Mouse (Mus musculus) midbrain, embryonic 16.5 days (tissue): ENCODE measurements at regions not wholly inside any gene's neighbourhood (a gene's known extent, or its start where the extent isn't known, plus 50 kb on each side); places are given as distances from the start of the nearest gene placed in this dataset.
"Not testable (repeated sequence)": the region's sequence is repeated elsewhere in the genome, so short reads cannot be mapped to it uniquely, and the experiment has no call there.

ENCODE experiments used
- ATAC-seq: fragments of 200-750 bp; cut with Nextera tagmentation; 2 replicates; pipeline ENCODE4 v1.8.0; 2017; ENCODE audit warnings: moderate TSS enrichment
- H3K27ac ChIP-seq: fragments of 300-500 bp; sonication (generic); 2 replicates; pipeline ENCODE4 v1.5.1; 2014; ENCODE audit warnings: mild to moderate bottlenecking, low read length, mixed read lengths
- H3K27me3 ChIP-seq: fragments of 300-500 bp; sonication (generic); 2 replicates; pipeline ENCODE4 v1.6.1; 2014; ENCODE audit warnings: low read depth, low read length, mixed read lengths; ENCODE audit not compliant: control insufficient read depth, insufficient read depth
- H3K36me3 ChIP-seq: fragments of 300-500 bp; sonication (generic); 2 replicates; pipeline ENCODE4 v1.6.1; 2014; ENCODE audit warnings: mild to moderate bottlenecking, low read length, moderate library complexity, mixed read lengths; ENCODE audit not compliant: control insufficient read depth, insufficient read depth
- H3K4me1 ChIP-seq: fragments of 300-500 bp; sonication (generic); 2 replicates; pipeline ENCODE4 v1.6.1; 2014; ENCODE audit warnings: mild to moderate bottlenecking, low read length, mixed read lengths; ENCODE audit not compliant: control insufficient read depth, insufficient read depth
- H3K4me2 ChIP-seq: fragments of 300-500 bp; sonication (generic); 2 replicates; pipeline ENCODE4 v1.6.1; 2014; ENCODE audit warnings: mild to moderate bottlenecking, low read length, mixed read lengths
- H3K4me3 ChIP-seq: fragments of 300-500 bp; sonication (generic); 2 replicates; pipeline ENCODE4 v1.5.1; 2014; ENCODE audit warnings: low read depth, mild to moderate bottlenecking, low read length, moderate library complexity, mixed read lengths
- H3K9ac ChIP-seq: fragments of 300-500 bp; sonication (generic); 2 replicates; pipeline ENCODE4 v1.6.1; 2014; ENCODE audit warnings: low read depth, low read length, mixed read lengths
- H3K9me3 ChIP-seq: fragments of 300-500 bp; sonication (generic); replicated peaks from 2 replicates; pipeline ENCODE4 v1.6.1; 2014; ENCODE audit warnings: mild to moderate bottlenecking, low read length, mixed read lengths; ENCODE audit not compliant: control insufficient read depth, poor library complexity, severe bottlenecking
- WGBS: fragments of 180-500 bp; shearing (Covaris S2); extraction: QIAGEN DNeasy Blood & Tissue Kit; methylation state at CpG from one replicate; pipeline ENCODE4 v1.1.7; 2014; 5-methylcytosine and 5-hydroxymethylcytosine counted together

- no peak overlapping the region for H3K4me3 ChIP-seq
- H3K27ac ChIP-seq = no peak overlapping the region
- H3K27me3 ChIP-seq = no peaks in the 10 kb centered on the region
- H3K36me3 ChIP-seq = no peaks in the 10 kb centered on the region
- H3K9me3 ChIP-seq = no peaks in the 10 kb centered on the region
- no peak overlapping the region for H3K9ac ChIP-seq
- no peak for ATAC-seq
- WGBS = 80% methylated on average over 9 of the region's 9 CpGs
- no peak overlapping the region for H3K4me2 ChIP-seq
- no peaks in the 10 kb centered on the region for H3K4me1 ChIP-seq
Measured at GRCm38 (mm10) chr5:97788175-97788574, 242.7 kb downstream of the Antxr2 start.

GRCm38 (mm10) chr5:97787001-97787400, 243.8 kb downstream of the Antxr2 start:
- Histone ChIP-seq H3K4me3 (no peak overlapping the region), H3K4me2 (no peak overlapping the region), H3K4me1 (no peaks in the 10 kb centered on the region), H3K27me3 (no peaks in the 10 kb centered on the region), H3K9me3 (no peaks in the 10 kb centered on the region), H3K9ac (no peak overlapping the region), H3K36me3 (no peaks in the 10 kb centered on the region), H3K27ac (no peak overlapping the region)
- ATAC-seq = no peak
- 83% methylated on average over 5 of the region's 5 CpGs for WGBS

DNA sequence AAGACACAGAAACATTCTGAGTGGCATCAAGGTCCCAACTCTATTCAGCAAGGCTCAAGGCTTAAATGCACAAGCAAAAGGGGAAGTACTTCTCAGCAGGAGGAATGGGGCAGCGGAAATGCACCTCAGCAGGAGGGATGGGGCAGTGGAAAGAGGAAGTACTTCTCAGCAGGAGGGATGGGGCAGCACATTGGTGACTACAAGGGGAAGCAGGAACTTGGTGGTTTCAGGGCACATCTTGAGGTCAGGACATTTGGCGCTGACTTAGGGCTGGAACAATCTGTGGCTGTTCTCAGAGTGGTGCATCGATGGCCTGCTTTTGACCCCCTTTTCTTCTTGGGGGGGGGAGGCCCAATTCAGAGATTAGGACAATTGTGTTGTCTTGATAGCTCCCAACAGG, 255.7 kb downstream of the Antxr2 start:
- H3K27ac ChIP-seq, H3K9me3 ChIP-seq, H3K27me3 ChIP-seq, H3K4me2 ChIP-seq, H3K4me3 ChIP-seq, H3K36me3 ChIP-seq, ATAC-seq, H3K9ac ChIP-seq, H3K4me1 ChIP-seq: not testable (repeated sequence)
- WGBS = 91% methylated on average over 3 of the region's 3 CpGs

GRCm38 (mm10) chr5:97773451-97773850, 257.4 kb downstream of the Antxr2 start:
- not testable (repeated sequence) for H3K27ac ChIP-seq, H3K27me3 ChIP-seq, H3K9me3 ChIP-seq, H3K4me3 ChIP-seq, H3K9ac ChIP-seq, H3K4me1 ChIP-seq, ATAC-seq, H3K36me3 ChIP-seq, H3K4me2 ChIP-seq
- 71% methylated on average over 4 of the region's 4 CpGs for WGBS

DNA sequence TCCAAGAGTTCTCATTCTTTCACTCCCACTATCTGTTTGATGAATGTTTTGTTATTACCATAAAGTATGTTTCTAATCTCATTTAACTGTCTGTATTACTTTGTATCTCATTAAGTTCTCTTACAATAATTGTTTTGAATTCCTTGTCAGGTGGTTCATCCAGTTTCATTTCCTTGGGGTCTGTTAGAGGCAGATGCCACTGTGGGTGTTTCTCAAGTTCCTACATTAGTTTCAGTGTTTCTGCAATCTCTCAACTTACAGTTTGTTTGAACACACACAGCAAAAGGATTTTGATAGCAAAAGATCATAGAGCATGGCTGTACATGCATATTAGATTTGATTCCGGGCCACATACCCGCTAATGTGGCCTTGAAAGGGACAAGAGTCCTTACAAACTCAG, 280.5 kb upstream of the Gk2 start:
- H3K9ac ChIP-seq = no peak overlapping the region
- H3K4me2 ChIP-seq = no peak overlapping the region
- H3K27me3 ChIP-seq = no peaks in the 10 kb centered on the region
- H3K4me1 ChIP-seq = no peaks in the 10 kb centered on the region
- H3K9me3 ChIP-seq = no peaks in the 10 kb centered on the region
- H3K4me3 ChIP-seq = no peak overlapping the region
- H3K27ac ChIP-seq = no peak overlapping the region
- H3K36me3 ChIP-seq = no peaks in the 10 kb centered on the region
- WGBS = 95% methylated on average over 2 of the region's 2 CpGs
- ATAC-seq = no peak

DNA sequence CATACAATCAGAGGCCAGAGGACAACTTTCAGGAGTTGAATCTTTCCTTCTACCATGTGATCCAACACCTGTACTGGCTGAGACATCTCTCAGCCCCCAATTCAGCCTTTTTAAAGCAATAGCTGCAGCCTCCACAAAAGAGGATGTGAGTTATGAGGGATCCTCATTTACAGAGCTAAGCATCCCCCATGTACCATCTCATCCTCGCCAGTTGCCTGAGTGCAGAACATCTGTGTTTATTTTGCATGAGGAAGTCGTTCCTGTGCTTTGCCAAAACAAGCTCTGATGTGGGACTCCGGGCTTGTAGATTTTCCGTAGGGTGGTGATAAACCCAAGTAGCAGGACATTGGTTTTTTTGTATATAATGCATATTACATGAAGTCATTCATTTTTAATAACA, 274.1 kb upstream of the Gk2 start:
- WGBS = 86% methylated on average over 4 of the region's 4 CpGs
- no peaks in the 10 kb centered on the region for H3K36me3 ChIP-seq
- no peaks in the 10 kb centered on the region for H3K9me3 ChIP-seq
- H3K27me3 ChIP-seq = no peaks in the 10 kb centered on the region
- H3K9ac ChIP-seq = no peak overlapping the region
- no peaks in the 10 kb centered on the region for H3K4me1 ChIP-seq
- H3K4me3 ChIP-seq = no peak overlapping the region
- H3K4me2 ChIP-seq = no peak overlapping the region
- H3K27ac ChIP-seq = no peak overlapping the region
- ATAC-seq = no peak

DNA sequence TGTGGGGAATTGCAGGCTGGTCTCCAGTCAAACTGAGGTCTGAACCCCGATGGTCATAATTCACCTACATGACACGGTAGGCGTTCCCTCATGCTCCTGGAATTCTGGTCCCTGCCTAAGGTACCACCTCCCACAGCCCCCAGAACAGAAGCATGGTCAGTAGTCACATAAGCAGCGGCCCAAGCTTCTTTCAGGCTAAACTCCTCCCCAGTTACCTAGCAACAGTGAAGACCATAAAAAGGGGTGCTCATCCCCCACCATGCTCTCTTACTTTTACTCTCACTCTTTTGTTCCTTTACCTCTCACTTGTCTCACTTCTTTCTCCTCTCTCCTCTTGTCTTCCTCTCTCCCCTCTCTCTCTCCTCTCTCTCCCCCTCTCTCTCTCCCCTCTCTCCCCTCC, 262.5 kb upstream of the Gk2 start:
- H3K4me2 ChIP-seq = not testable (repeated sequence)
- 41% methylated on average over 4 of the region's 4 CpGs for WGBS

DNA sequence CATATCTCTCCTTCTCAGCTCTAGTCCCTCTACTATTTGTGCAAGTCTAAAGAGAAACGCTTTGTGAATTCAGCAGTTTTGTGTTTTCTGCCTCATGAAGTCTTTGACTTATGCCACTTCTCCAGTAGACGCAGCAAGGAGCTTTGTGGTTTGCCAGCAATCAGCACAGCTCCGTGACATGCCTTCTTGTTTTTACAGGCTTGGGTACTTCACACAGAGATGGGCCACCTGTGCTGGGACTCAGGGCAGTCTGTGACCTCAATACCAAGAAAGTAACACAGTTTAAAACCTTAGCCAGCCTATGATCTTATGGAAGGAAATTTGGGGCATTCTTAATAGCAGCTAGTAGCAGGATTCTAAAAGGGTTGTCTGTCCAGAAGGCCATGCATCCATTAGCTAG, 248.4 kb upstream of the Gk2 start:
- no peak for ATAC-seq
- H3K27me3 ChIP-seq = no peaks in the 10 kb centered on the region
- H3K4me1 ChIP-seq = no peaks in the 10 kb centered on the region
- H3K4me2 ChIP-seq = no peak overlapping the region
- no peaks in the 10 kb centered on the region for H3K9me3 ChIP-seq
- H3K27ac ChIP-seq = no peak overlapping the region
- no peak overlapping the region for H3K4me3 ChIP-seq
- WGBS = 94% methylated on average over 3 of the region's 3 CpGs
- H3K36me3 ChIP-seq = no peaks in the 10 kb centered on the region
- no peak overlapping the region for H3K9ac ChIP-seq

More for the DNA sequence above, 262.5 kb upstream of the Gk2 start:
- H3K36me3 ChIP-seq, H3K9me3 ChIP-seq, H3K27ac ChIP-seq, H3K9ac ChIP-seq, H3K27me3 ChIP-seq, H3K4me3 ChIP-seq, ATAC-seq, H3K4me1 ChIP-seq: not testable (repeated sequence)

DNA sequence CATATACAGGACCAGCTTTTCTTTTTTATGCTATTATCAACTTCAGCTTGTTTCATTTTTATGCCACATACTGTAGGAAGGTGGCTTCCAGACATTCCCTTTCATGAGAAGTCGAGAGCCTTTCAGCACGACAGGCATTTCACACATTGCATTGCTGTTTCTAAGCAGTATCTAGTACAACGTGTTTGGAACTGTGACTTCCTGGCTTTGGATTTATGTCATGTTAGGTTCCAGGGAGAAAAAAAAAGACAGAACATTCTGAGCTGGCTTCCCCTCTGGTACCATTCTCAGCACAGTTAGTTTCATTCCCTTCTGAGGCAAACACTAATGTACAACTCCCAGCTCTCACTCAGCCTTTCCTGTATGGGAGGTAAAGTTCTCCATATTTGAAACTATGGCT, 243.7 kb upstream of the Gk2 start:
- Histone ChIP-seq H3K9me3 (no peaks in the 10 kb centered on the region), H3K27me3 (no peaks in the 10 kb centered on the region), H3K9ac (no peak overlapping the region), H3K4me1 (no peaks in the 10 kb centered on the region), H3K4me3 (no peak overlapping the region), H3K27ac (no peak overlapping the region), H3K36me3 (no peaks in the 10 kb centered on the region), H3K4me2 (no peak overlapping the region)
- 95% methylated on average over 3 of the region's 3 CpGs for WGBS
- ATAC-seq = no peak
